Mouse (Mus musculus) CH12.LX (cell line): ENCODE data around the gene Tulp1. TPM values are rescaled to one million over a fixed set of nuclear protein-coding genes. Genes with fewer than 3 reads are reported as not detected.

Experiments
- DNase-seq: peaks from one replicate; pipeline ENCODE4 v3.0.0-alpha.2; 2013; ENCODE audit errors: extremely low read depth
- H3K27ac ChIP-seq: 2 replicates; pipeline ENCODE4 v1.5.1; 2012; ENCODE audit warnings: low read depth, mild to moderate bottlenecking, control low read depth, moderate library complexity; ENCODE audit not compliant: insufficient read depth
- H3K27me3 ChIP-seq: replicated peaks from 2 replicates; pipeline ENCODE3; 2012; ENCODE audit warnings: inconsistent platforms
- H3K36me3 ChIP-seq, 2 experiments: replicated peaks in 1 of 2; 2 replicates each; pipeline versions ENCODE3 to v1.6.1; 2012; ENCODE audit warnings: inconsistent platforms in 1 of 2, low read length in 1 of 2, mild to moderate bottlenecking in 1 of 2, mixed read lengths in 1 of 2, moderate library complexity in 1 of 2; ENCODE audit not compliant: control insufficient read depth in 1 of 2, insufficient read depth in 1 of 2
- H3K4me1 ChIP-seq, 2 experiments: 2 replicates each; pipeline ENCODE4 v1.6.1; 2012; ENCODE audit warnings: inconsistent platforms in 1 of 2, moderate library complexity in 1 of 2; ENCODE audit not compliant: insufficient read depth in 2 of 2, control insufficient read depth in 1 of 2
- H3K4me2 ChIP-seq: 2 replicates; pipeline ENCODE4 v1.6.1; 2012; ENCODE audit warnings: low read depth, mild to moderate bottlenecking, control low read depth; ENCODE audit not compliant: poor library complexity, insufficient read depth, severe bottlenecking
- H3K4me3 ChIP-seq, 3 experiments: fragments of 150-350 bp in 1 of 3; sonication (generic) in 1 of 3; replicated peaks in 1 of 3; 2 replicates each; pipeline versions ENCODE3 to v1.5.1; 2011 to 2012; ENCODE audit warnings: low read depth in 2 of 3, low read length in 2 of 3, mild to moderate bottlenecking in 2 of 3, moderate library complexity in 2 of 3, control low read depth in 1 of 3, improper control_type of control experiment in 1 of 3, inconsistent platforms in 1 of 3, mixed read lengths in 1 of 3; ENCODE audit not compliant: poor library complexity in 1 of 3
- H3K79me2 ChIP-seq: replicated peaks from 2 replicates; pipeline ENCODE4 v1.6.1; 2012; ENCODE audit warnings: mild to moderate bottlenecking, moderate library complexity; ENCODE audit not compliant: control insufficient read depth, poor library complexity, insufficient read depth, severe bottlenecking; ENCODE audit errors: extremely low read depth
- H3K9ac ChIP-seq: 2 replicates; pipeline ENCODE4 v1.6.1; 2012; ENCODE audit warnings: low read depth, mild to moderate bottlenecking, control low read depth, moderate library complexity; ENCODE audit not compliant: insufficient read depth
- H3K9me3 ChIP-seq: replicated peaks from 2 replicates; pipeline ENCODE3; 2012; ENCODE audit warnings: low read length, inconsistent platforms, mixed read lengths
- BHLHE40 ChIP-seq: IDR thresholded peaks from 2 replicates; pipeline ENCODE4 v1.6.1; 2011; ENCODE audit warnings: mild to moderate bottlenecking, low read depth, low read length, improper control_type of control experiment
- CHD1 ChIP-seq: IDR thresholded peaks from 2 replicates; pipeline ENCODE4 v1.6.1; 2012; ENCODE audit warnings: low read depth, low read length, improper control_type of control experiment, inconsistent platforms
- CHD2 ChIP-seq: IDR thresholded peaks from 2 replicates; pipeline ENCODE4 v1.6.1; 2011; ENCODE audit warnings: low read length, improper control_type of control experiment
- CTCF ChIP-seq, 2 experiments: IDR thresholded peaks in 1 of 2; conservative IDR thresholded peaks in 1 of 2; 2 replicates each; pipeline ENCODE4 v1.5.1; 2011 to 2012; ENCODE audit warnings: low read depth in 2 of 2, low read length in 2 of 2, improper control_type of control experiment in 1 of 2, inconsistent platforms in 1 of 2, mild to moderate bottlenecking in 1 of 2, moderate library complexity in 1 of 2
- EP300 ChIP-seq: IDR thresholded peaks from 2 replicates; pipeline ENCODE4 v1.6.1; 2011; ENCODE audit warnings: low read length, improper control_type of control experiment
- ETS1 ChIP-seq: conservative IDR thresholded peaks from 2 replicates; pipeline ENCODE4 v1.6.1; 2012; ENCODE audit warnings: low read depth, mild to moderate bottlenecking, inconsistent platforms, low read length, improper control_type of control experiment, moderate library complexity
- IRF4 ChIP-seq: IDR thresholded peaks from 2 replicates; pipeline ENCODE4 v1.6.1; 2014; ENCODE audit warnings: low read depth, mild to moderate bottlenecking, inconsistent platforms, low read length, improper control_type of control experiment
- JUN ChIP-seq: IDR thresholded peaks from 2 replicates; pipeline ENCODE4 v1.6.1; 2011; ENCODE audit warnings: low read depth, mild to moderate bottlenecking, low read length, improper control_type of control experiment, moderate library complexity; ENCODE audit not compliant: insufficient read depth
- JUND ChIP-seq: conservative IDR thresholded peaks from 2 replicates; pipeline ENCODE4 v1.6.1; 2011; ENCODE audit warnings: low read depth, low read length, improper control_type of control experiment
- MAFK ChIP-seq: IDR thresholded peaks from 2 replicates; pipeline ENCODE4 v1.6.1; 2011; ENCODE audit warnings: low read length, improper control_type of control experiment; ENCODE audit not compliant: insufficient replicate concordance
- MAX ChIP-seq: IDR thresholded peaks from 2 replicates; pipeline ENCODE4 v1.6.1; 2011; ENCODE audit warnings: low read length, improper control_type of control experiment
- MAZ ChIP-seq: IDR thresholded peaks from 2 replicates; pipeline ENCODE4 v1.6.1; 2012; ENCODE audit warnings: low read depth, mild to moderate bottlenecking, inconsistent platforms, low read length, improper control_type of control experiment, moderate library complexity
- MYC ChIP-seq: IDR thresholded peaks from 2 replicates; pipeline ENCODE4 v1.6.1; 2011; ENCODE audit warnings: low read depth, mild to moderate bottlenecking, improper control_type of control experiment, low read length
- NELFE ChIP-seq: IDR thresholded peaks from 2 replicates; pipeline ENCODE4 v1.6.1; 2011; ENCODE audit warnings: low read depth, low read length, improper control_type of control experiment
- PAX5 ChIP-seq: IDR thresholded peaks from 2 replicates; pipeline ENCODE4 v1.6.1; 2012; ENCODE audit warnings: low read length, inconsistent platforms, mixed read lengths
- POLR2A ChIP-seq: IDR thresholded peaks from 2 replicates; pipeline ENCODE4 v1.6.1; 2011; ENCODE audit warnings: low read depth, mild to moderate bottlenecking, improper control_type of control experiment, low read length
- RAD21 ChIP-seq: IDR thresholded peaks from 2 replicates; pipeline ENCODE4 v1.6.1; 2011; ENCODE audit warnings: low read depth, mild to moderate bottlenecking, low read length, improper control_type of control experiment, moderate library complexity
- RCOR1 ChIP-seq: conservative IDR thresholded peaks from 2 replicates; pipeline ENCODE4 v1.6.1; 2012; ENCODE audit warnings: low read depth, mild to moderate bottlenecking, inconsistent platforms, low read length, improper control_type of control experiment
- SMC3 ChIP-seq: IDR thresholded peaks from 2 replicates; pipeline ENCODE4 v1.6.1; 2011; ENCODE audit warnings: low read depth, low read length, improper control_type of control experiment
- TBP ChIP-seq: conservative IDR thresholded peaks from 2 replicates; pipeline ENCODE4 v1.6.1; 2011; ENCODE audit warnings: low read depth, low read length, improper control_type of control experiment
- UBTF ChIP-seq: IDR thresholded peaks from 2 replicates; pipeline ENCODE4 v1.6.1; 2012; ENCODE audit warnings: low read depth, mild to moderate bottlenecking, inconsistent platforms, low read length, improper control_type of control experiment, moderate library complexity
- USF1 ChIP-seq: IDR thresholded peaks from 2 replicates; pipeline ENCODE4 v1.6.1; 2014; ENCODE audit warnings: low read depth, mild to moderate bottlenecking, inconsistent platforms, low read length, improper control_type of control experiment
- USF2 ChIP-seq: conservative IDR thresholded peaks from 2 replicates; pipeline ENCODE4 v1.6.1; 2011; ENCODE audit warnings: low read depth, low read length, improper control_type of control experiment
- ZC3H11A ChIP-seq: IDR thresholded peaks from 2 replicates; pipeline ENCODE4 v1.6.1; 2012; ENCODE audit warnings: low read depth, mild to moderate bottlenecking, inconsistent platforms, low read length, improper control_type of control experiment
- ZKSCAN1 ChIP-seq: IDR thresholded peaks from 2 replicates; pipeline ENCODE4 v1.6.1; 2012; ENCODE audit warnings: low read depth, inconsistent platforms, low read length, improper control_type of control experiment, borderline replicate concordance
- ZNF384 ChIP-seq: IDR thresholded peaks from 2 replicates; pipeline ENCODE4 v1.6.1; 2012; ENCODE audit warnings: low read depth, low read length, improper control_type of control experiment, inconsistent platforms
- dilution Hi-C: fragments of 300-500 bp; cut with MboI; formaldehyde crosslinking; loops from 2 replicates; pipeline ENCODE4 v1.14.3; 2020; ENCODE audit warnings: low sequenced_read_pairs; ENCODE audit not compliant: extremely low pct_unique_long_range_greater_than_20kb, extremely low pct_ligation_motif_present
- in situ Hi-C: fragments of 300-500 bp; cut with MboI; formaldehyde crosslinking; loops from 3 replicates; pipeline ENCODE4 v1.14.3; 2019; ENCODE audit warnings: low sequenced_read_pairs, low pct_ligation_motif_present, low pct_unique_long_range_greater_than_20kb, mixed read lengths
- polyA plus RNA-seq: library from polyadenylated mRNA; unstranded; fragments of >175 nt; gene quantifications from 2 replicates; pipeline ENCODE4 v1.2.1, GENCODE M21; 2012; ENCODE audit warnings: low read depth; ENCODE audit not compliant: insufficient read length
- total RNA-seq, 2 experiments: library from RNA; depleted of rRNA; stranded (reverse); fragments of 300-350 nt in 1 of 2; fragments of >200 nt in 1 of 2; gene quantifications; 2 replicates each; pipeline ENCODE4 v1.2.3; 2012 to 2014

Tulp1 gene
- total and polyA plus RNA-seq, 3 experiments, result not detected

GRCm38 (mm10) chr17:28344050-28344607 is 20.9 kb downstream of the Tulp1 start:
- no peak overlapping the region for H3K27ac ChIP-seq
- H3K79me2 ChIP-seq, result no peaks in the 10 kb centered on the region
- peaks cover 4 to 15% of the 10 kb centered on the region in 2 experiments; a peak in 2 of 4 replicates for H3K4me1 ChIP-seq
- no peak overlapping the region for H3K4me2 ChIP-seq
- DNase-seq, result no peak
- H3K36me3 ChIP-seq, result no peaks in the 10 kb centered on the region
- peaks cover 11% of the 10 kb centered on the region for H3K9me3 ChIP-seq
- no peak overlapping the region for H3K4me3 ChIP-seq
- TF ChIP-seq ZC3H11A, result no peak
- TF ChIP-seq EP300, result no peak
- no peak for TF ChIP-seq MAZ
- TF ChIP-seq IRF4, result no peak
- no peak for TF ChIP-seq ETS1
- TF ChIP-seq TBP, result no peak
- TF ChIP-seq RCOR1, result no peak
- TF ChIP-seq SMC3, result no peak
- no peak for TF ChIP-seq CTCF (conservative IDR thresholded peaks at IDR 0.05 in 1 of 2, IDR thresholded peaks at IDR 0.05 in 1 of 2; ENCODE audit: low read depth in 2 of 2, low read length in 2 of 2)
- TF ChIP-seq CHD1, result no peak
- TF ChIP-seq CHD2, result no peak
- no peak for TF ChIP-seq USF1
- TF ChIP-seq JUND, result no peak
- TF ChIP-seq ZKSCAN1, result no peak
- no peak for TF ChIP-seq POLR2A
- TF ChIP-seq MAX, result no peak
- no peak for TF ChIP-seq RAD21
- TF ChIP-seq USF2, result no peak
- no peak for TF ChIP-seq MAFK
- no peak for TF ChIP-seq BHLHE40
- dilution Hi-C loops (no loop called here), in situ Hi-C loops (no loop called here)
- no peak overlapping the region for H3K9ac ChIP-seq
- H3K27me3 ChIP-seq, result peaks cover 73% of the 10 kb centered on the region

GRCm38 (mm10) chr17:28341091-28341490 is 23.9 kb downstream of the Tulp1 start:
- H3K4me3 ChIP-seq, result no peak overlapping the region
- DNase-seq, result no peak
- H3K79me2 ChIP-seq, result no peaks in the 10 kb centered on the region
- H3K4me2 ChIP-seq, result no peak overlapping the region
- dilution Hi-C loops (no loop called here), in situ Hi-C loops (no loop called here)
- H3K36me3 ChIP-seq, result no peaks in the 10 kb centered on the region
- H3K27me3 ChIP-seq, result peaks cover 70% of the 10 kb centered on the region
- H3K4me1 ChIP-seq, result peaks cover 4 to 21% of the 10 kb centered on the region in 2 experiments; a peak in 3 of 4 replicates
- no peak overlapping the region for H3K27ac ChIP-seq
- H3K9ac ChIP-seq, result no peak overlapping the region
- peaks cover 11% of the 10 kb centered on the region for H3K9me3 ChIP-seq
- TF ChIP-seq ZNF384 (no peak), ZC3H11A (no peak), USF2 (no peak), CHD1 (no peak), UBTF (no peak), NELFE (no peak), JUN (no peak), RAD21 (no peak), PAX5 (no peak), MYC (no peak), SMC3 (no peak), IRF4 (no peak), USF1 (no peak)
- TF ChIP-seq, all 38 proteins: peak for 0
